Mouse (Mus musculus): Measurements from ENCODE around the gene Ppip5k1.
A peak's percentile ranks its signal among the peaks of the same experiment; 100 is the strongest.

The Ppip5k1 gene

GRCm38 (mm10) chr2:121297701-121298100 is 57.5 kb downstream of the Ppip5k1 start:
- DNase-seq = no peak

GRCm38 (mm10) chr2:121296754-121297231 is 58.4 kb downstream of the Ppip5k1 start:
- no peak for DNase-seq

DNA sequence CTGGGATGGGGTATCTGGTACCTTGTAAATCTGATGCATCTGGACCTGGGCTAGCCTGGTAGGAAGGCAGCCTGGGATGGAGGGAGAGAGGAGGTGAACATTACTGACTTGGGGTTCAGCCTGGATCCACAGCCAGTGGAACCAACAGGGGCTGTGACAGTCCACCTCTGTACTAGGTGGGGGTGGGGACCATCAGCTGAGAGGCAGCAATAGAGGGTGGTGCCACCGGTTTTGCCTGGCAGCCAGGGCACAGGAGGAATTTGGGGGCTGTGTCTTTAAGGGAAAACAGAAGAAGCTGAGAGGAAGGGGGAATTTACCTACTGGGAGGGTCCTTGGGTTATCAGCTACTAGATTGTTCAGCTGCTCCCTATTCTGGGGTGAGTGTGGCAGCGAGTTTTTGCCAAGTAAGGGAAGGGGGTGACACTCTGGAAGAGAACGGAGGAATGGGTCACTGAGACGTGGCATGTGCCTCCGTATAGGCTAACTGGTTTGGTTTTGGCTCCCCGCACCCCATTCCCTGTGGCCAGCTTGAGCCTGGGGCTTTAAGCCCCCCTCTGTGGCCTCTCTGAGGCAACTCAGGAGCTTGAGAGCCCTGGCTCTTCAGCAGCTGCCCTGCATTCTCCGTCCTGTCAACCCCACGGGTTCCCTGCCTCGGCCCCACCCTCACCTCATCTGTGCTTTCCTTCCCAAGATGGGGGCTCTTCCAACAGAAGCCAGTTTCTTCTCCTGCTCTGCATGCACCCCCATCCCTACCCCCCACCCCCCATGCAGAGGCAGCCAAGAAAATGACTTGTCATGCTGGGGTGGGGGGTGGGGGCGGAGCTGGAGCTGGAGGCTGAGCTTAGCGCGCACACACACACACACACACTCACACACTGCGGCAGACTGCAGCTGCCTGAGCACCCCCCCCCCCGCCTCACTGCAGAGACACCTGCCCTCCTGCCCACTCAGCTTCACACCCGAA is 59.3 kb downstream of the Ppip5k1 start:
- DNase-seq = peak; percentile 66

GRCm38 (mm10) chr2:121294753-121295607 is 60.2 kb downstream of the Ppip5k1 start:
- no peak for DNase-seq

GRCm38 (mm10) chr2:121294182-121294581 is 61.0 kb downstream of the Ppip5k1 start:
- DNase-seq = no peak

GRCm38 (mm10) chr2:121292316-121293013 is 62.7 kb downstream of the Ppip5k1 start:
- DNase-seq = no peak

DNA sequence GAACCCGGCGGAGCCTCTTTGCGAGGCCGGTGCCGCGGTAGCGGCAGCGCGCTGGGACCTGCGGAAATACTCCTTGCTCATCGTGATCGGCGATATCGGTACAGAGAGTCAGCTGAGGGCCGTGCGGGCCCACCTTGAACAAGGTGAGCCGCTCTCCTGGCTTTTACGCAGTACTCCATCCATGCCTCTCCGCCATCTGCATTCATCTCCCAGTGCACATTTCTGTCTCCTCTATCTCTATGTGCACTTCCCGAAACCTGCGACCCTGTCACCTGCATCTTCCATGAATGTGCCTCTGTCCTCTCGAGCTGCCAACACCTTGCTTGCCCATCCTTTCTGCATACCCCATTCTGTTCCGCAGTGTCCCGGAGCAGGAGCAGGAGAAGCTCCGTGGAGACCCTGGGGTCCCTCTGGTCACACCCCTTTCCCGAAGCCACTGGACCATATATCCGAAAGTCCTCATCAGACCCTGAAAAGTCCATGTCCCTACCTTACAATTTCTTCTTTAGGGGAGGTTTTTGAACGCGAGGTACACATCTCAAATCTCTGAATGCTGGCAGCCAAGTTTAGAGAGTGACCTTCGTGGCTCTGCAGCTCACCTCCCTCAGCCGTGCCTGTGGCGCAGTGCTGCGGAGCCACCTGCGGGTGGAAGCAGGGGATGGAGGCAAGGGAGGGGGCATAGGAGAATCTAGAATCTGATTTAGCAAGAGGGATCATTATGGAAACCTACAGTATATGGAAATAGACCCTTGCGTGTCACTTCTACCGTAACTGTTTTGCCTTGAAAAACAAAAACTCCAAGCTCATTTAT is 65.3 kb downstream of the Ppip5k1 start:
- DNase-seq = peak; percentile 51

- peak; percentile 89 for DNase-seq
Observed at GRCm38 (mm10) chr2:121288901-121289729, 66.1 kb downstream of the Ppip5k1 start, which contains the start of gene Map1a. TSS of gene Map1a (plus strand) at chr2:121289600.

- DNase-seq = no peak
Observed at GRCm38 (mm10) chr2:121287850-121288249, 67.3 kb downstream of the Ppip5k1 start.

GRCm38 (mm10) chr2:121271928-121272516 is 83.2 kb downstream of the Ppip5k1 start:
- DNase-seq = no peak

DNA sequence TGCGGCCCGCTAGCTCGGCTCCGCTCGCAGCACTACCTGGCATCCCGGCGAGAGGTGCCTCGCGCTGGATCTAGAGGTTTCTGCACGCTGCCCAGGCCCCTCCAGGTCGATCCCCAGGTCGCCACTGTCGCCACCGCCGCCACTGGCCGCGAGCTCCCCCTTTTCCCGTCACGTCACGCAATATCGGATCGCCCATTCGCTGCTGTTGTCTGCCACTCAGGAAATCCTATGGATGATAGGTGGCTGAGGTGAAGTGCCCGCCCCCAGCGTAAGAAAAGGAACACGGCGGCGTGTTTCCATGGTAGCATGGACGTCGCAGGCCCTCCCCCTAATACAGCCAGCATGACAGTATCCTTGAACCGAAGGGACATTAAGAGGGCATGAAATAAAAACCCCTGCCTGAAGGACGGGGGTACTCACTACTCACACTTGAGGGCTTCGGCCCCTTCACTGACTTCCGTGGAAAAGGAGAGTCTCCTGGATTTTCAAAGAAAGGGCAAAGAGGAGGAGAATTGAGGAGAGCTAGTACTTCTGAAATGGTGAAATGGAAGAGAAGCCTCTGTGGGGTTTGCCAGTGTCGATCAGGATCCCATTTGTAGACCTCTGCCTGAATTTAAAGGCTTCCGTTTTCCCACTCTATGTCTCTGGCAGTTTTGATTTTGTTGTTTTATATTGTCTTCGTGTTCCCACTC is 83.8 kb downstream of the Ppip5k1 start, which contains the start of gene Trp53bp1:
Gene Trp53bp1 (minus strand): TSS at position 172 of the 692 bp plus-strand sequence.
- peak; percentile 93 for DNase-seq

DNA sequence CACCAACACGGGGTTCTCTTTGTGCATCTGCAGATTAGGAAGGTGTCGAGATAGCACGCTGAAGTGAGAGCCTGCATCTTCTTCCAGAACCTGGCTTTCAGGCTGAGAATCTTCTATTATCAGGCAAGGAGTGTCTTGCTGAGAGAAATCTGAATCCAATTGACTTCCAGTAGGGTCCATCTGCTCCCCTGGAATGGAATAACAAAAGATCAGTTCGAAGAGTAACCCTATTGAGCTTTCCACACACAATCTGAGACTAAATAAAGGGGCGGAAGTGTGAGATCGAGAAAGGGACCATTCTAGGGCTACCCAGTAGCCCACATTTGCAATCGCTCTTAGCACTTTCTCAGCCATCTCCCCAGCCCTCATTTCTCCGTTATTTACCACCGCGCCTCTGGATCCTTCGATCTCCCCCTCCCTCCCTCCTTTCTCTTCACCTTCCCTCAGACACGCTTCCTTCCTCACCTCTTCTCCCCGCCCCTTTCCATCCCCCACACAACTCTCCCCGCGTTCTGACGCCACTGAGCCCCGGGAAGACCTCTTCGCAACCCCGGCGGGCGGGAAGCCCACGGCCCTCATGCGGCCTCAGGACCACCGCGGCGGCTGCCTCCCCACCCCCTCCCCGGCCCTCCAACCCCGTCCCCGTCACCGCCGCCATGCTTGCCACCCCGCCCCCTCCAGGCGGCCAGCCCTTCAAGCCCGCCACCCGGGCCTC is 84.5 kb downstream of the Ppip5k1 start:
- DNase-seq = no peak

- no peak for DNase-seq
Observed at GRCm38 (mm10) chr2:121268446-121268845, 86.8 kb downstream of the Ppip5k1 start.

Measured in thymus, postnatal 4 days (tissue).